Mouse (Mus musculus) ES-CJ7 (cell line): ENCODE measurements around the gene Ptpn18.

Experiments
- DNase-seq: peaks from one replicate; pipeline ENCODE4 v3.0.0; 2011; ENCODE audit warnings: low read depth, low spot score

Gene Ptpn18

GRCm38 (mm10) chr1:34464310-34464817 is 4.8 kb downstream of the Ptpn18 start:
- DNase-seq = no peak

GRCm38 (mm10) chr1:34465445-34465844 is 5.9 kb downstream of the Ptpn18 start:
- DNase-seq = no peak

GRCm38 (mm10) chr1:34468051-34468450 is 8.5 kb downstream of the Ptpn18 start:
- DNase-seq = no peak

GRCm38 (mm10) chr1:34468500-34468899 is 8.9 kb downstream of the Ptpn18 start:
- peak; percentile 44 for DNase-seq

GRCm38 (mm10) chr1:34469801-34470200 is 10.2 kb downstream of the Ptpn18 start:
- DNase-seq = peak; percentile 74

- peak; percentile 64 for DNase-seq
These were observed 13.1 kb downstream of the Ptpn18 start for GRCm38 (mm10) chr1:34472427-34473300.

GRCm38 (mm10) chr1:34478891-34479655 is 19.5 kb downstream of the Ptpn18 start:
- DNase-seq = no peak

- no peak for DNase-seq
These were observed 21.2 kb downstream of the Ptpn18 start for GRCm38 (mm10) chr1:34480801-34481200.

- DNase-seq = no peak
These were observed 22.5 kb downstream of the Ptpn18 start for GRCm38 (mm10) chr1:34481920-34482669.

- no peak for DNase-seq
These were observed 24.9 kb downstream of the Ptpn18 start for GRCm38 (mm10) chr1:34484470-34484869.

GRCm38 (mm10) chr1:34485461-34486188 is 26.1 kb downstream of the Ptpn18 start:
- peak; percentile 84 for DNase-seq

GRCm38 (mm10) chr1:34487383-34487782 is 27.8 kb downstream of the Ptpn18 start:
- peak; percentile 30 for DNase-seq

- DNase-seq = no peak
These were observed 30.4 kb downstream of the Ptpn18 start for GRCm38 (mm10) chr1:34489852-34490541.

GRCm38 (mm10) chr1:34491480-34491879 is 31.9 kb downstream of the Ptpn18 start:
- DNase-seq = no peak

GRCm38 (mm10) chr1:34502991-34503390 is 43.4 kb downstream of the Ptpn18 start:
- DNase-seq = no peak

GRCm38 (mm10) chr1:34505307-34505706 is 45.7 kb downstream of the Ptpn18 start:
- DNase-seq = no peak

GRCm38 (mm10) chr1:34505970-34506551 is 46.5 kb downstream of the Ptpn18 start:
- DNase-seq = no peak

- no peak for DNase-seq
These were observed 48.4 kb downstream of the Ptpn18 start for GRCm38 (mm10) chr1:34507986-34508385.

GRCm38 (mm10) chr1:34510575-34510981 is 51.0 kb downstream of the Ptpn18 start:
- DNase-seq = no peak

- DNase-seq = peak; percentile 78
These were observed 51.5 kb downstream of the Ptpn18 start for GRCm38 (mm10) chr1:34511027-34511426.
